Mouse (Mus musculus) lung, postnatal 10 days (tissue): ENCODE data around the gene Trappc1.
A peak's percentile ranks its signal among the peaks of the same experiment; 100 is the strongest.

Experiments
- DNase-seq: peaks from one replicate; pipeline ENCODE4 v3.0.0; 2021

The Trappc1 gene

GRCm38 (mm10) chr11:69370817-69371215 is 47.0 kb downstream of the Trappc1 start:
- DNase-seq: no peak

GRCm38 (mm10) chr11:69371601-69372000 is 47.8 kb downstream of the Trappc1 start:
- DNase-seq: no peak

GRCm38 (mm10) chr11:69372056-69372779 is 48.4 kb downstream of the Trappc1 start:
- no peak for DNase-seq

GRCm38 (mm10) chr11:69372780-69373170 is 49.0 kb downstream of the Trappc1 start:
- DNase-seq: peak; percentile 41

GRCm38 (mm10) chr11:69373223-69373965 is 49.6 kb downstream of the Trappc1 start:
- no peak for DNase-seq
